Mouse (Mus musculus): ENCODE results near the gene Clic5.

GRCm38 (mm10) chr17:44244096-44244495, 55.7 kb downstream of the Clic5 start:
- no peak for TF ChIP-seq EP300 (IDR thresholded peaks at IDR 0.05; ENCODE audit: low read depth)
- TF ChIP-seq CTCF (IDR thresholded peaks at IDR 0.05; ENCODE audit: low read depth) = no peak

Measured in liver, postnatal 0 days (tissue).